Mouse (Mus musculus) embryonic stem cell, embryonic (primary cell): ENCODE measurements around the gene Gipc2.

Experiments
- CTCF ChIA-PET, 4 experiments: fragments of 300-600 bp in 2 of 4; fragments of 350-600 bp in 2 of 4; sonication (Branson Sonifier 250); formaldehyde crosslinking; loops; one replicate each; lab custom pipeline; 2022; ENCODE audit warnings: inconsistent platforms in 2 of 4; lab: Charles Lee
- POLR2A ChIA-PET, 4 experiments: fragments of 300-600 bp in 2 of 4; fragments of 350-600 bp in 2 of 4; sonication (Branson Sonifier 250); formaldehyde crosslinking; loops; one replicate each; lab custom pipeline; 2022; ENCODE audit warnings: antibody characterized with exemption in 4 of 4, inconsistent platforms in 1 of 4; lab: Charles Lee

The Gipc2 gene

GRCm38 (mm10) chr3:152166699-152167451 lies 845 bp upstream of the Gipc2 start:
- POLR2A ChIA-PET: interaction anchor here in 1 of 4 experiments (0.8 to 1.4 kb wide), 7 partner anchors 11 to 60 kb away, joined by 3 to 7 read pairs (median 3); no protein-coding TSS in a partner anchor
- CTCF ChIA-PET: interaction anchor here in 2 of 4 experiments (0.6 to 1.4 kb wide), 2 partner anchors 27 to 56 kb away, joined by 3 to 4 read pairs; no protein-coding TSS in a partner anchor

GRCm38 (mm10) chr3:152165351-152166098 lies 505 bp downstream of the Gipc2 start:
- ChIA-PET CTCF (interaction anchor here in 3 of 4 experiments (0.6 to 1.9 kb wide), 7 partner anchors 10 to 304 kb away, joined by 3 to 16 read pairs (median 4); no protein-coding TSS in a partner anchor), POLR2A (interaction anchor here (0.6 to 5.0 kb wide), 51 partner anchors 8 to 764 kb away, joined by 3 to 46 read pairs (median 5); partner anchors contain the start of genes Dnajb4 (in 3 of the 4) and Fubp1 (in 3 of the 4))

GRCm38 (mm10) chr3:152165014-152165350 lies 1.0 kb downstream of the Gipc2 start:
- ChIA-PET CTCF (interaction anchor here (0.7 to 1.9 kb wide), 6 partner anchors 45 to 304 kb away, joined by 3 to 16 read pairs (median 6); no protein-coding TSS in a partner anchor), POLR2A (interaction anchor here (0.6 to 5.0 kb wide), 48 partner anchors 8 to 231 kb away, joined by 3 to 46 read pairs (median 5); partner anchors contain the start of genes Dnajb4 (in 3 of the 4) and Fubp1 (in 3 of the 4))

- CTCF ChIA-PET: interaction anchor here in 2 of 4 experiments (0.6 to 0.8 kb wide), 2 partner anchors 53 to 70 kb away, joined by 3 to 7 read pairs; no protein-coding TSS in a partner anchor
Observed at GRCm38 (mm10) chr3:152163320-152163719, 2.7 kb downstream of the Gipc2 start.

GRCm38 (mm10) chr3:152160607-152161006 lies 5.4 kb downstream of the Gipc2 start:
- CTCF ChIA-PET: interaction anchor here in 1 of 4 experiments (1.1 to 1.2 kb wide), 2 partner anchors 50 to 56 kb away, joined by 3 to 4 read pairs; no protein-coding TSS in a partner anchor
- POLR2A ChIA-PET: interaction anchor here in 2 of 4 experiments (0.7 to 4.0 kb wide), 9 partner anchors 9 to 106 kb away, joined by 3 to 20 read pairs (median 3); partner anchors contain the start of genes Dnajb4 (in 1 of the 2), Fubp1 (in 1 of the 2) and Nexn (in 1 of the 2)

More at GRCm38 (mm10) chr3:152163320-152163719, 2.7 kb downstream of the Gipc2 start:
- POLR2A ChIA-PET: interaction anchor here in 3 of 4 experiments (0.6 to 5.0 kb wide), 10 partner anchors 9 to 256 kb away, joined by 3 to 46 read pairs (median 4); partner anchors contain the start of genes Dnajb4 (in 1 of the 3) and Fubp1 (in 1 of the 3)

GRCm38 (mm10) chr3:152159321-152159720 lies 6.7 kb downstream of the Gipc2 start:
- ChIA-PET POLR2A (interaction anchor here in 2 of 4 experiments (0.5 to 3.6 kb wide), 4 partner anchors 17 to 51 kb away, joined by 3 to 20 read pairs (median 6); partner anchors contain the start of genes Dnajb4 (in 1 of the 2) and Fubp1 (in 1 of the 2)), CTCF (no interaction called here)

- CTCF ChIA-PET: no interaction called here
Observed at GRCm38 (mm10) chr3:152158344-152159291, 7.4 kb downstream of the Gipc2 start.

GRCm38 (mm10) chr3:152156816-152157496 lies 9.1 kb downstream of the Gipc2 start:
- CTCF ChIA-PET: interaction anchor here in 1 of 4 experiments (0.6 kb wide), 1 partner anchor 153 kb away, joined by 7 read pairs; no protein-coding TSS in a partner anchor

More at GRCm38 (mm10) chr3:152158344-152159291, 7.4 kb downstream of the Gipc2 start:
- POLR2A ChIA-PET: interaction anchor here in 2 of 4 experiments (0.6 to 3.6 kb wide), 4 partner anchors 47 to 226 kb away, joined by 3 to 20 read pairs (median 4); partner anchors contain the start of genes Dnajb4 (in 1 of the 2) and Fubp1 (in 1 of the 2)

GRCm38 (mm10) chr3:152155296-152155948 lies 10.6 kb downstream of the Gipc2 start:
- CTCF ChIA-PET: interaction anchor here in 3 of 4 experiments (0.5 to 1.3 kb wide), 4 partner anchors 10 to 61 kb away, joined by 3 to 7 read pairs (median 3); no protein-coding TSS in a partner anchor
- POLR2A ChIA-PET: interaction anchor here in 3 of 4 experiments (1.0 to 3.6 kb wide), 7 partner anchors 10 to 61 kb away, joined by 3 to 24 read pairs (median 5); partner anchors contain the start of genes Gipc2 (in 2 of the 3) and Dnajb4 (in 1 of the 3)

More at GRCm38 (mm10) chr3:152156816-152157496, 9.1 kb downstream of the Gipc2 start:
- POLR2A ChIA-PET: interaction anchor here in 2 of 4 experiments (0.6 to 3.6 kb wide), 17 partner anchors 8 to 183 kb away, joined by 3 to 24 read pairs (median 3); partner anchors contain the start of genes Gipc2 (in 1 of the 2) and Miga1 (in 1 of the 2)

GRCm38 (mm10) chr3:152154095-152154494 lies 11.9 kb downstream of the Gipc2 start:
- ChIA-PET CTCF (interaction anchor here in 1 of 4 experiments (0.6 kb wide), 1 partner anchor 43 kb away, joined by 3 read pairs; no protein-coding TSS in a partner anchor), POLR2A (interaction anchor here in 1 of 4 experiments (0.8 to 3.6 kb wide), 4 partner anchors 11 to 40 kb away, joined by 3 to 24 read pairs (median 12); partner anchors contain the start of gene Gipc2)

- ChIA-PET POLR2A (interaction anchor here in 2 of 4 experiments (0.7 to 2.9 kb wide), 5 partner anchors 12 to 48 kb away, joined by 3 to 22 read pairs (median 3); no protein-coding TSS in a partner anchor), CTCF (interaction anchor here in 1 of 4 experiments (0.5 kb wide), 1 partner anchor 52 kb away, joined by 4 read pairs; no protein-coding TSS in a partner anchor)
Observed at GRCm38 (mm10) chr3:152153152-152153551, 12.9 kb downstream of the Gipc2 start.

GRCm38 (mm10) chr3:152152483-152152804 lies 13.6 kb downstream of the Gipc2 start:
- CTCF ChIA-PET: interaction anchor here in 1 of 4 experiments (0.9 kb wide), 1 partner anchor 41 kb away, joined by 3 read pairs; no protein-coding TSS in a partner anchor
- POLR2A ChIA-PET: interaction anchor here in 3 of 4 experiments (0.7 to 2.9 kb wide), 10 partner anchors 9 to 57 kb away, joined by 3 to 22 read pairs (median 4); partner anchors contain the start of genes Dnajb4 (in 1 of the 3), Fubp1 (in 1 of the 3) and Gipc2 (in 1 of the 3)

- ChIA-PET CTCF (interaction anchor here in 1 of 4 experiments (0.9 kb wide), 1 partner anchor 41 kb away, joined by 3 read pairs; no protein-coding TSS in a partner anchor), POLR2A (interaction anchor here in 3 of 4 experiments (0.6 to 2.9 kb wide), 11 partner anchors 9 to 63 kb away, joined by 3 to 22 read pairs (median 4); partner anchors contain the start of genes Dnajb4 (in 1 of the 3), Fubp1 (in 1 of the 3) and Gipc2 (in 1 of the 3))
Observed at GRCm38 (mm10) chr3:152151725-152152482, 14.1 kb downstream of the Gipc2 start.

GRCm38 (mm10) chr3:152149863-152150262 lies 16.2 kb downstream of the Gipc2 start:
- ChIA-PET CTCF (interaction anchor here in 1 of 4 experiments (0.6 kb wide), 1 partner anchor 19 kb away, joined by 3 read pairs; no protein-coding TSS in a partner anchor), POLR2A (interaction anchor here in 2 of 4 experiments (0.8 to 1.9 kb wide), 3 partner anchors 15 to 100 kb away, joined by 3 to 7 read pairs (median 6); no protein-coding TSS in a partner anchor)
